Mouse (Mus musculus) bone marrow macrophage, adult 2 months (primary cell): ENCODE results near the gene Mid1.

Source experiments
- CTCF ChIP-seq: IDR thresholded peaks from 2 replicates; pipeline ENCODE4 v1.5.1; 2012; ENCODE audit warnings: low read depth, mild to moderate bottlenecking, low read length, moderate library complexity
- POLR2A ChIP-seq: IDR thresholded peaks from 2 replicates; pipeline ENCODE4 v1.6.1; 2012; ENCODE audit warnings: mild to moderate bottlenecking, low read depth, low read length, borderline replicate concordance

DNA sequence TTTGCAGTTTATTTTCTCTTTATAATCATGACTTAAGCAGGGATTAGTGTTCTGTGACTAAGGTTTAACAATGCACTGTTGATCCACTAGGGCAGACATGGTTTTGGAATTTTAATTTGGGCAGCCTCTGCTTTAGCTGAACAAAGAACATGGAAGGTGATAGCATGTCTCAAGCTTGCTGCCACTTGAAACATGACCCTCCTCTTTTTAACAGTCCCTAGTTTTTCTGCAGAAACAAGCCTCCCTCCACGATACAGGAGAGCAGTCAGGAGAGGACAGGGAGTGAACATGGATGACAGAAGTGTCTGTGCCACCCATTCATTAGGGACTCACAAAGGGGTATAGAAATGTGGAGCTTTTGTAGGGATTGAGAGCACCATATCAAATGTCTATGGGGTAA is 107.9 kb downstream of the Mid1 start:
- TF ChIP-seq POLR2A: no peak
- no peak for TF ChIP-seq CTCF
